17 mouse cellular contexts compared by ENCODE assay signal in the genomic region with DNA sequence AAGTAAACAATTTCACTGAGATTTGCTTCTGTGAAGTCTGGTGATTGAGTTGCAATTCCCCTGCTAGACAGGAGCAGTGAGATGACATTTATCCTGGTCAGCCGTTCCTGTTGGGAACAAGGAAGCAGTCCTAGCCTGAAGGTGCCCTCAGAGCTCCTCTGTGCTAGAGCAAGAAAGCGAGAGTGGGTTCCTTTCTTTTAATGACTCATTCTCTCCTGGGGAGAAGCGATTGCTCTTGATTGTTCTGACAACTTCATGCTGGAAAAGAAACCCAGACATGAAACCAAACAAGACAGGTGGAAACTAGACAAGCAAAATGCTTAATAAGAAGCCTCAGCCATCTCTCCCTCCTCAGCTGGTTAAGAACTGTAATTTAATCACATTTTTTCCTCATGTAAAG.
"Had no signal": no experiment of that assay in that cellular context is flagged by ENCODE, and none has a peak within 500 bp of the region (broad histone marks: within the 10 kb centered on the region; RNA-seq: fewer than 3 reads in every experiment).

No protein-coding gene starts in this region.

- ATAC-seq: midbrain, embryonic 16.5 days had no signal

- H3K4me1 ChIP-seq: liver, embryonic 13.5 days; midbrain, embryonic 12.5 days had no signal

- H3K27ac ChIP-seq: kidney, postnatal 0 days; left cerebral cortex, adult 2 months; liver, embryonic 13.5 days; macrophage; midbrain, embryonic 12.5 days; stomach, postnatal 0 days had no signal

- H3K9me3 ChIP-seq: liver, embryonic 13.5 days; midbrain, embryonic 12.5 days had no signal

- H3K4me2 ChIP-seq: liver, embryonic 13.5 days; midbrain, embryonic 12.5 days had no signal

- H3K9ac ChIP-seq: liver, embryonic 13.5 days; midbrain, embryonic 12.5 days had no signal

- H3K27me3 ChIP-seq: liver, embryonic 13.5 days; midbrain, embryonic 12.5 days had no signal

- DNase-seq: kidney, adult 2 months; kidney, postnatal 36 days; layer of hippocampus, postnatal 36 days; liver, embryonic 13.5 days; lung, adult 2 months; lung, postnatal 14 days; right cerebral cortex, postnatal 14 days; right cerebral cortex, postnatal 4 days; thymus, adult 2 months; thymus, postnatal 14 days; thymus, postnatal 4 days had no signal

- H3K4me3 ChIP-seq: left cerebral cortex, adult 2 months; liver, embryonic 13.5 days; midbrain, embryonic 12.5 days had no signal

- H3K36me3 ChIP-seq: liver, embryonic 13.5 days; midbrain, embryonic 12.5 days had no signal
